8 mouse cellular contexts compared by ENCODE assay signal in genomic region chr5:126623205-126623604, GRCm38 (mm10).
DNase-seq lines count a peak whose midpoint lies in the region; ATAC-seq and TF ChIP-seq lines count a peak whose summit lies in the region.

No protein-coding gene starts in this region.

- H3K4me1 ChIP-seq in hindbrain, embryonic 10.5 days (replicated peaks), result no peaks in the 10 kb centered on the region
- no peaks in the 10 kb centered on the region for H3K4me1 ChIP-seq in hindbrain, embryonic 13.5 days (replicated peaks)
- no peaks in the 10 kb centered on the region for H3K4me1 ChIP-seq in MEL (ENCODE audit: control insufficient read depth in 1 of 2, insufficient read depth in 2 of 2, low read length in 2 of 2)
- no peaks in the 10 kb centered on the region for H3K4me1 ChIP-seq in liver, postnatal 0 days (ENCODE audit: insufficient read depth)

- no peak for TF ChIP-seq POLR2A in MEL (IDR thresholded peaks at IDR 0.05; ENCODE audit: control insufficient read depth in 1 of 2, insufficient read depth in 1 of 2, low read depth in 1 of 2, low read length in 2 of 2, poor library complexity in 1 of 2)

- no peak overlapping the region for H3K27ac ChIP-seq in hindbrain, embryonic 10.5 days
- no peak overlapping the region for H3K27ac ChIP-seq in hindbrain, embryonic 13.5 days
- no peak overlapping the region for H3K27ac ChIP-seq in MEL (ENCODE audit: control insufficient read depth, low read depth, low read length)
- no peak overlapping the region for H3K27ac ChIP-seq in liver, postnatal 0 days (ENCODE audit: low read depth)

- H3K36me3 ChIP-seq in hindbrain, embryonic 10.5 days, result no peaks in the 10 kb centered on the region
- no peaks in the 10 kb centered on the region for H3K36me3 ChIP-seq in hindbrain, embryonic 13.5 days
- H3K36me3 ChIP-seq in MEL (ENCODE audit: control insufficient read depth in 1 of 2, insufficient read depth in 2 of 2, low read length in 2 of 2), result no peaks in the 10 kb centered on the region
- H3K36me3 ChIP-seq in liver, postnatal 0 days (replicated peaks; ENCODE audit: insufficient read depth, low read length), result no peaks in the 10 kb centered on the region

- H3K79me2 ChIP-seq in MEL (ENCODE audit: control insufficient read depth, insufficient read depth, low read length, poor library complexity), result no peaks in the 10 kb centered on the region

- 13% methylated on average over 6 of the region's 6 CpGs for WGBS in hindbrain, embryonic 10.5 days
- WGBS in hindbrain, embryonic 13.5 days, result 10% methylated on average over 6 of the region's 6 CpGs
- WGBS in liver, postnatal 0 days (ENCODE audit: insufficient replicate concordance), result 9% methylated on average over 6 of the region's 6 CpGs

- no peak overlapping the region for H3K9ac ChIP-seq in hindbrain, embryonic 13.5 days
- no peak overlapping the region for H3K9ac ChIP-seq in MEL (ENCODE audit: control insufficient read depth, low read depth, low read length, poor library complexity, severe bottlenecking)
- H3K9ac ChIP-seq in liver, postnatal 0 days (replicated peaks), result no peak overlapping the region

- TF ChIP-seq CTCF in MEL (IDR thresholded peaks at IDR 0.05 in 2 of 3, conservative IDR thresholded peaks at IDR 0.05 in 1 of 3; ENCODE audit: control insufficient read depth in 1 of 3, insufficient read depth in 1 of 3, low read depth in 2 of 3, low read length in 3 of 3, poor library complexity in 1 of 3, severe bottlenecking in 1 of 3), result peak; percentile 17 to 56 (median 29); a peak in 5 of 6 replicates
- TF ChIP-seq CTCF in liver, postnatal 0 days (IDR thresholded peaks at IDR 0.05; ENCODE audit: low read depth), result peak; percentile 53

- no peak for ATAC-seq in hindbrain, embryonic 13.5 days (ENCODE audit: low FRiP score)
- ATAC-seq in liver, postnatal 0 days, result no peak

- no peak; the same call in none of the 2 replicates for TF ChIP-seq RAD21 in MEL (IDR thresholded peaks at IDR 0.05; ENCODE audit: low read depth, low read length)

- peak; percentile 53 for DNase-seq in hindbrain, embryonic 10.5 days (ENCODE audit: low spot score)
- DNase-seq in MEL (ENCODE audit: low read depth, low spot score), result peak; percentile 5
- DNase-seq in cerebellum, adult 9-10 months, result peak; percentile 9
- DNase-seq in kidney, postnatal 10 days, result peak; percentile 58
- DNase-seq in liver, postnatal 0 days, result peak; percentile 24
- peak; percentile 5 for DNase-seq in testis, postnatal 14 days (ENCODE audit: low spot score)
- no peak for DNase-seq in thymus, adult 18-20 months

- H3K27me3 ChIP-seq in hindbrain, embryonic 10.5 days (ENCODE audit: insufficient read depth, poor library complexity, severe bottlenecking), result no peaks in the 10 kb centered on the region
- no peaks in the 10 kb centered on the region for H3K27me3 ChIP-seq in hindbrain, embryonic 13.5 days
- H3K27me3 ChIP-seq in MEL (ENCODE audit: control insufficient read depth in 1 of 2, insufficient read depth in 2 of 2, low read length in 2 of 2), result no peaks in the 10 kb centered on the region
- no peaks in the 10 kb centered on the region for H3K27me3 ChIP-seq in liver, postnatal 0 days (ENCODE audit: insufficient read depth, low read length)

- no peak for TF ChIP-seq EP300 in MEL (IDR thresholded peaks at IDR 0.05; ENCODE audit: low read depth in 1 of 2, low read length in 2 of 2)
- no peak for TF ChIP-seq EP300 in liver, postnatal 0 days (IDR thresholded peaks at IDR 0.05; ENCODE audit: low read depth)

- H3K9me3 ChIP-seq in hindbrain, embryonic 10.5 days, result no peaks in the 10 kb centered on the region
- H3K9me3 ChIP-seq in hindbrain, embryonic 13.5 days, result no peaks in the 10 kb centered on the region
- H3K9me3 ChIP-seq in MEL (replicated peaks; ENCODE audit: insufficient read depth, low read length), result no peaks in the 10 kb centered on the region
- H3K9me3 ChIP-seq in liver, postnatal 0 days (ENCODE audit: low read length), result no peaks in the 10 kb centered on the region; the same call in 1 of the 2 replicates

- no peak overlapping the region for H3K4me3 ChIP-seq in hindbrain, embryonic 10.5 days
- H3K4me3 ChIP-seq in hindbrain, embryonic 13.5 days, result no peak overlapping the region
- no peak overlapping the region for H3K4me3 ChIP-seq in MEL (ENCODE audit: control insufficient read depth in 1 of 2, insufficient read depth in 1 of 2, low read depth in 2 of 2, low read length in 2 of 2)
- no peak overlapping the region for H3K4me3 ChIP-seq in liver, postnatal 0 days (ENCODE audit: low read depth, low read length)

- H3K4me2 ChIP-seq in hindbrain, embryonic 13.5 days, result no peak overlapping the region
- H3K4me2 ChIP-seq in liver, postnatal 0 days (ENCODE audit: low read depth, low read length), result no peak overlapping the region

TF ChIP-seq in MEL, 35 proteins besides CTCF, POLR2A, EP300 and RAD21:
- no peak for TF ChIP-seq ZNF384 (IDR thresholded peaks at IDR 0.05; ENCODE audit: low read depth, low read length)
- TF ChIP-seq SIN3A (IDR thresholded peaks at IDR 0.05; ENCODE audit: low read length), result no peak
- TF ChIP-seq JUND (IDR thresholded peaks at IDR 0.05; ENCODE audit: low read depth, low read length), result no peak
- no peak for TF ChIP-seq E2F4 (IDR thresholded peaks at IDR 0.05; ENCODE audit: borderline replicate concordance, low read depth, low read length)
- TF ChIP-seq NELFE (IDR thresholded peaks at IDR 0.05; ENCODE audit: low read depth, low read length), result no peak
- TF ChIP-seq ELF1 (IDR thresholded peaks at IDR 0.05; ENCODE audit: low read depth, low read length), result no peak

Comparison
In these comparisons a context has a peak if more than half of its experiments do, and no peak if none do; other contexts are left out.
1. DNase-seq: peak in hindbrain, embryonic 10.5 days (single experiment), MEL (single experiment), cerebellum, adult 9-10 months (single experiment), kidney, postnatal 10 days (single experiment), liver, postnatal 0 days (single experiment) and testis, postnatal 14 days (single experiment); none in thymus, adult 18-20 months (0 of 2).